ENCODE assay signal across 17 mouse cellular contexts in the genomic region with DNA sequence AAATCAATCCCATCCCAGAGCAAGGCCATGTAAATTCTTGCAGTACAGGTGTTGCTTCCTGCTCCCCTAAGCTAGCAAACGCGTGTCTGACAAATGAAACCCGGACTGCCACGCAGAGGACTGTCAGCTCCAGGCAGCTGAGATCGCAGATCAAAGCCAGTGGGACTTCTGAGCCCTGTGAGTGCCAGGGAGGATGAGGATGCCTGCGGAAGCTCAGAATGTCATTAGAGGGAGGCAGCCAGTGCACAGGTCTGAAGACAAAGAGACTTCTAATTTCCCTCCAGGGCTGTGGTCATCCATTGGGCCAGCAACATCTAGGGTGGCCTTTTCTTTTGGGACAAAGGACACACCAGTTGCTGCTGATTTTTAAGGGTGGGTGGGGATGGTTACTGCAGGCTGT. TPM values are rescaled to one million over a fixed set of nuclear protein-coding genes. Genes with fewer than 3 reads are reported as not detected.
DNase-seq lines count a peak whose midpoint lies in the region; ATAC-seq and TF ChIP-seq lines count a peak whose summit lies in the region.
"Had no signal": no experiment of that assay in that cellular context is flagged by ENCODE, and none has a peak within 500 bp of the region (broad histone marks: within the 10 kb centered on the region; RNA-seq: fewer than 3 reads in every experiment).

No protein-coding gene starts in this region.

- peak overlapping the region; percentile 31 for H3K4me3 ChIP-seq in heart, embryonic 13.5 days
- H3K4me3 ChIP-seq in hindbrain, embryonic 15.5 days: no peak overlapping the region
- no peak overlapping the region for H3K4me3 ChIP-seq in midbrain, postnatal 0 days (ENCODE audit: low read depth, low read length)
- H3K4me3 ChIP-seq: layer of hippocampus, adult 2 months; limb, embryonic 12.5 days had no signal

- H3K27ac ChIP-seq in heart, embryonic 13.5 days (replicated peaks): no peak overlapping the region
- H3K27ac ChIP-seq in hindbrain, embryonic 15.5 days (replicated peaks): no peak overlapping the region
- no peak overlapping the region for H3K27ac ChIP-seq in midbrain, postnatal 0 days (ENCODE audit: low read depth, low read length)
- H3K27ac ChIP-seq: layer of hippocampus, adult 2 months; limb, embryonic 12.5 days had no signal

- H3K36me3 ChIP-seq in heart, embryonic 13.5 days: no peaks in the 10 kb centered on the region
- H3K36me3 ChIP-seq in hindbrain, embryonic 15.5 days: no peaks in the 10 kb centered on the region
- H3K36me3 ChIP-seq in midbrain, postnatal 0 days (ENCODE audit: insufficient read depth, low read length): no peaks in the 10 kb centered on the region
- H3K36me3 ChIP-seq: limb, embryonic 12.5 days had no signal

- no peak for ATAC-seq in heart, embryonic 13.5 days (ENCODE audit: extremely low read depth, insufficient number of reproducible peaks, low FRiP score, low TSS enrichment)
- no peak for ATAC-seq in hindbrain, embryonic 15.5 days (ENCODE audit: low FRiP score, low read depth)
- no peak for ATAC-seq in midbrain, postnatal 0 days (ENCODE audit: low FRiP score)
- ATAC-seq: CD4-positive, CD25-positive, alpha-beta regulatory T cell, adult 4 months had no signal

- no peak for DNase-seq in heart, postnatal 25 days (ENCODE audit: low spot score)
- peak; percentile 36 for DNase-seq in embryo, embryonic 9.5 days (ENCODE audit: extremely low spot score)
- DNase-seq in midbrain, postnatal 0 days (ENCODE audit: low spot score): no peak
- no peak for DNase-seq in cerebellum, postnatal 4 days (ENCODE audit: low spot score in 2 of 2)
- no peak for DNase-seq in right cerebral cortex, postnatal 25 days
- no peak for DNase-seq in cerebellum, postnatal 25 days
- DNase-seq: kidney, adult 9 months; lung, postnatal 36 days; right cerebral cortex, postnatal 4 days had no signal

- no peak for TF ChIP-seq CTCF in midbrain, postnatal 0 days (IDR thresholded peaks at IDR 0.05)

- H3K4me1 ChIP-seq in heart, embryonic 13.5 days: peaks cover 17% of the 10 kb centered on the region
- peaks cover 20% of the 10 kb centered on the region for H3K4me1 ChIP-seq in hindbrain, embryonic 15.5 days (replicated peaks)
- H3K4me1 ChIP-seq in midbrain, postnatal 0 days (ENCODE audit: insufficient read depth, low read length): no peaks in the 10 kb centered on the region

- intact Hi-C loops in heart, postnatal 25 days (cut with DNase I): no loop called here

- peak overlapping the region; percentile 62 for H3K4me2 ChIP-seq in heart, embryonic 13.5 days
- H3K4me2 ChIP-seq in hindbrain, embryonic 15.5 days: peak overlapping the region; percentile 18
- H3K4me2 ChIP-seq in midbrain, postnatal 0 days (ENCODE audit: low read depth, low read length, poor library complexity, severe bottlenecking): peak overlapping the region; percentile 29
- H3K4me2 ChIP-seq: limb, embryonic 12.5 days had no signal

- no peaks in the 10 kb centered on the region for H3K9me3 ChIP-seq in heart, embryonic 13.5 days
- no peaks in the 10 kb centered on the region for H3K9me3 ChIP-seq in hindbrain, embryonic 15.5 days
- H3K9me3 ChIP-seq in midbrain, postnatal 0 days (ENCODE audit: low read length): no peaks in the 10 kb centered on the region
- H3K9me3 ChIP-seq: limb, embryonic 12.5 days had no signal

- H3K9ac ChIP-seq in heart, embryonic 13.5 days: no peak overlapping the region
- H3K9ac ChIP-seq in hindbrain, embryonic 15.5 days: no peak overlapping the region
- no peak overlapping the region for H3K9ac ChIP-seq in midbrain, postnatal 0 days (replicated peaks; ENCODE audit: low read length, poor library complexity, severe bottlenecking)
- H3K9ac ChIP-seq: limb, embryonic 12.5 days had no signal

- H3K27me3 ChIP-seq in heart, embryonic 13.5 days (replicated peaks): peaks cover 98% of the 10 kb centered on the region
- H3K27me3 ChIP-seq in hindbrain, embryonic 15.5 days: peaks cover 65% of the 10 kb centered on the region
- H3K27me3 ChIP-seq in midbrain, postnatal 0 days (ENCODE audit: insufficient read depth, low read length): peaks cover 33% of the 10 kb centered on the region

- under 1% methylated on average over 6 of the region's 6 CpGs for WGBS in heart, embryonic 13.5 days
- WGBS in hindbrain, embryonic 15.5 days: 2% methylated on average over 6 of the region's 6 CpGs
- WGBS in midbrain, postnatal 0 days: 2% methylated on average over 6 of the region's 6 CpGs

RNA-seq across cellular contexts. Expression of gene Irx1, which starts 4.8 kb away (rescaled TPM):
- 1.7 and 2.8 TPM in 2 replicates for polyA plus RNA-seq in heart, embryonic 13.5 days (2015; fragmentation: Nextera tagmentation; extraction: Ambion mirVana)
- 1 to 10 TPM; 4.8 to 6.3 TPM for total RNA-seq in heart, postnatal 25 days (2021)
- 8.5 and 8.7 TPM in 2 replicates for polyA plus RNA-seq in hindbrain, embryonic 15.5 days (2015; fragmentation: Nextera tagmentation; extraction: Ambion mirVana)
- 93.0 and 96.1 TPM in 2 replicates for total RNA-seq in midbrain, postnatal 0 days (2014; rRNA removed)
- 8.3 and 9.1 TPM in 2 replicates for polyA plus RNA-seq in midbrain, postnatal 0 days (2015; fragmentation: Nextera tagmentation; extraction: Ambion mirVana)
- total RNA-seq: adrenal gland, adult 18-20 months; granulocyte monocyte progenitor cell, adult 5-6 weeks had no signal
- polyA plus RNA-seq: CD4-positive, CD25-positive, alpha-beta regulatory T cell, adult 4 months; testis, adult 2 months had no signal
